Mouse (Mus musculus) forebrain, embryonic 11.5 days (tissue): ENCODE data around the gene Kif1bp. TPM values are rescaled to one million over a fixed set of nuclear protein-coding genes. Genes with fewer than 3 reads are reported as not detected.

Source experiments
- ATAC-seq: fragments of 200-750 bp; cut with Nextera tagmentation; replicated peaks from 2 replicates; pipeline ENCODE4 v1.8.0; 2017; ENCODE audit warnings: moderate TSS enrichment; ENCODE audit not compliant: low FRiP score
- DNase-seq: peaks from one replicate; pipeline ENCODE4 v3.0.0-alpha.2; 2017; ENCODE audit warnings: low spot score
- H3K27ac ChIP-seq: fragments of 300-500 bp; sonication (generic); 2 replicates; pipeline ENCODE4 v1.5.1; 2014; ENCODE audit warnings: low read depth, low read length
- H3K27me3 ChIP-seq: fragments of 300-500 bp; sonication (generic); 2 replicates; pipeline ENCODE4 v1.6.1; 2014; ENCODE audit warnings: mild to moderate bottlenecking, low read length, mixed read lengths; ENCODE audit not compliant: control insufficient read depth, insufficient read depth
- H3K36me3 ChIP-seq: fragments of 300-500 bp; sonication (generic); 2 replicates; pipeline ENCODE4 v1.6.1; 2014; ENCODE audit warnings: mild to moderate bottlenecking, low read length, moderate library complexity, mixed read lengths; ENCODE audit not compliant: control insufficient read depth, insufficient read depth
- H3K4me1 ChIP-seq: fragments of 300-500 bp; sonication (generic); replicated peaks from 2 replicates; pipeline ENCODE4 v1.6.1; 2014; ENCODE audit warnings: low read length, mixed read lengths; ENCODE audit not compliant: control insufficient read depth, insufficient read depth
- H3K4me2 ChIP-seq: fragments of 300-500 bp; sonication (generic); 2 replicates; pipeline ENCODE4 v1.6.1; 2014; ENCODE audit warnings: low read depth, mild to moderate bottlenecking, low read length, moderate library complexity, mixed read lengths; ENCODE audit not compliant: severe bottlenecking
- H3K4me3 ChIP-seq: fragments of 300-500 bp; sonication (generic); 2 replicates; pipeline ENCODE4 v1.5.1; 2014; ENCODE audit warnings: low read depth, low read length
- H3K9ac ChIP-seq: fragments of 300-500 bp; sonication (generic); 2 replicates; pipeline ENCODE4 v1.6.1; 2014; ENCODE audit warnings: low read length
- H3K9me3 ChIP-seq: fragments of 300-500 bp; sonication (generic); 2 replicates; pipeline ENCODE4 v1.6.1; 2016; ENCODE audit warnings: low read length, mixed read lengths; ENCODE audit not compliant: control insufficient read depth
- WGBS: fragments of 180-500 bp; shearing (Covaris S2); extraction: QIAGEN DNeasy Blood & Tissue Kit; methylation state at CpG from one replicate; pipeline ENCODE4 v1.1.7; 2014; 5-methylcytosine and 5-hydroxymethylcytosine counted together
- polyA plus RNA-seq: library from polyadenylated mRNA; unstranded; fragments of >200 nt; fragmentation: Nextera tagmentation; extraction: Ambion mirVana; gene quantifications from 2 replicates; pipeline ENCODE4 v1.2.1, GENCODE M21; 2014

The Kif1bp gene
- polyA plus RNA-seq, 1 experiment from 2014 or later: 50.5 TPM

GRCm38 (mm10) chr10:62549523-62550166 lies 28.6 kb downstream of the Kif1bp start:
- H3K27ac ChIP-seq: no peak overlapping the region
- 28% methylated on average over 15 of the region's 16 CpGs for WGBS
- H3K27me3 ChIP-seq: no peaks in the 10 kb centered on the region
- H3K9me3 ChIP-seq: no peaks in the 10 kb centered on the region
- H3K36me3 ChIP-seq: no peaks in the 10 kb centered on the region
- ATAC-seq: 0 out of 2 replicates have a peak, but pooled peaks have one; percentile 36
- no peak overlapping the region for H3K4me3 ChIP-seq
- no peaks in the 10 kb centered on the region for H3K4me1 ChIP-seq
- H3K4me2 ChIP-seq: no peak overlapping the region
- H3K9ac ChIP-seq: no peak overlapping the region
- DNase-seq: peak; percentile 82

GRCm38 (mm10) chr10:62546441-62546840 lies 31.8 kb downstream of the Kif1bp start:
- no peaks in the 10 kb centered on the region for H3K4me1 ChIP-seq
- WGBS: 85% methylated on average over 10 of the region's 10 CpGs
- no peaks in the 10 kb centered on the region for H3K9me3 ChIP-seq
- H3K4me3 ChIP-seq: no peak overlapping the region
- no peak for DNase-seq
- H3K27me3 ChIP-seq: no peaks in the 10 kb centered on the region
- no peak for ATAC-seq
- H3K9ac ChIP-seq: no peak overlapping the region
- H3K27ac ChIP-seq: no peak overlapping the region
- H3K36me3 ChIP-seq: no peaks in the 10 kb centered on the region
- no peak overlapping the region for H3K4me2 ChIP-seq

DNA sequence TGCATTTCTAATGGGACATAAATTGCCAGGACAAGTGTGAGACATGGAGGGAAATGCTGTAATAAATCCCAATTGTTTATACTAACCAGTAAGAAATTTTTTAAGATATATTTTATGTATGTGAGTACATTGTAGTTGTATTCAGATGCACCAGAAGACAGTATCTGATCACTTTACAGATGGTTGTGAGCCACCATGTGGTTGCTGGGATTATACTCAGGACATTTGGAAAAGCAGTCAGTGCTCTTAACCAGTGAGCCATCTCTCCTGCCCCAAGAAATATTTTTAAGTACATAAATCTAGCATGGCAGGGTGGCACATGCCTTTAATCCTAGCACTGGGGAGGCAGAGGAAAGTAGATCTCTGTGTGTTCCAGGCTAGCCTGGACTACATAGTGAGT lies 32.5 kb downstream of the Kif1bp start:
- H3K4me2 ChIP-seq: no peak overlapping the region
- no peaks in the 10 kb centered on the region for H3K36me3 ChIP-seq

DNA sequence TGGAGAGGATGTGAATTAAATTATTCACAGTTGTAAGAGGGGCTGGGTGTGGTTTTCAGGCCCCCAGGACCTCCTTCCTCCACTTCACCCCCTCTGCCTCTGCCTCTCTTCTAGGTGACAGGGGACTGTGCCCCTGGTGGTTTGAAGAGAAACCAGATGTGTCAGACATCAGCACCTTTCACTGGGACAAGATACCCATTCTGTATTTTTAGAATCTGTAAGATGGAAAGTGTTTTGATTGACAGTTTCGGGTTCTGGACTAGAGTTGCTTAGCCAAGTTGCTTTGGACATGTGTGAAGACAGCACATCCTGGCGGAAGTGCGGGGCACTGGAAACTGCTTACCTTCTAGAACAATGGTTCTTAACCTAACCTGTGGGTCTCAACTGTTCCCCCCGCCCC lies 33.9 kb downstream of the Kif1bp start:
- no peak overlapping the region for H3K4me2 ChIP-seq
- H3K4me1 ChIP-seq: no peaks in the 10 kb centered on the region
- ATAC-seq (no peak), DNase-seq (no peak)
- no peaks in the 10 kb centered on the region for H3K27me3 ChIP-seq
- no peak overlapping the region for H3K4me3 ChIP-seq
- no peaks in the 10 kb centered on the region for H3K9me3 ChIP-seq
- 90% methylated on average over 4 of the region's 4 CpGs for WGBS
- no peak overlapping the region for H3K9ac ChIP-seq
- no peaks in the 10 kb centered on the region for H3K36me3 ChIP-seq
- H3K27ac ChIP-seq: no peak overlapping the region

More for the DNA sequence above, 32.5 kb downstream of the Kif1bp start:
- no peak overlapping the region for H3K27ac ChIP-seq
- H3K4me1 ChIP-seq: no peaks in the 10 kb centered on the region
- DNase-seq: no peak
- no peak overlapping the region for H3K9ac ChIP-seq
- no peaks in the 10 kb centered on the region for H3K9me3 ChIP-seq
- H3K4me3 ChIP-seq: no peak overlapping the region
- ATAC-seq: no peak
- no peaks in the 10 kb centered on the region for H3K27me3 ChIP-seq

- Histone ChIP-seq H3K4me3 (no peak overlapping the region), H3K4me1 (no peaks in the 10 kb centered on the region), H3K27ac (no peak overlapping the region), H3K9ac (no peak overlapping the region), H3K9me3 (no peaks in the 10 kb centered on the region), H3K27me3 (no peaks in the 10 kb centered on the region), H3K4me2 (no peak overlapping the region), H3K36me3 (no peaks in the 10 kb centered on the region)
- WGBS: 88% methylated on average over 12 of the region's 12 CpGs
- ATAC-seq (no peak), DNase-seq (no peak)
Measured at GRCm38 (mm10) chr10:62543399-62543808, 34.9 kb downstream of the Kif1bp start.

- Histone ChIP-seq H3K4me3 (no peak overlapping the region), H3K27ac (no peak overlapping the region), H3K36me3 (no peaks in the 10 kb centered on the region), H3K9ac (no peak overlapping the region), H3K9me3 (no peaks in the 10 kb centered on the region), H3K27me3 (no peaks in the 10 kb centered on the region), H3K4me2 (no peak overlapping the region), H3K4me1 (no peaks in the 10 kb centered on the region)
- ATAC-seq (no peak), DNase-seq (no peak)
- WGBS: 94% methylated on average over 8 of the region's 8 CpGs
Measured at GRCm38 (mm10) chr10:62542928-62543327, 35.3 kb downstream of the Kif1bp start.

- ATAC-seq (no peak), DNase-seq (no peak)
- Histone ChIP-seq H3K9ac (no peak overlapping the region), H3K4me3 (no peak overlapping the region), H3K4me1 (no peaks in the 10 kb centered on the region), H3K27ac (no peak overlapping the region), H3K4me2 (no peak overlapping the region), H3K27me3 (no peaks in the 10 kb centered on the region), H3K9me3 (no peaks in the 10 kb centered on the region), H3K36me3 (no peaks in the 10 kb centered on the region)
- 94% methylated on average over 11 of the region's 12 CpGs for WGBS
Measured at GRCm38 (mm10) chr10:62542507-62542906, 35.8 kb downstream of the Kif1bp start.

GRCm38 (mm10) chr10:62541499-62541898 lies 36.8 kb downstream of the Kif1bp start:
- no peak overlapping the region for H3K4me2 ChIP-seq

GRCm38 (mm10) chr10:62540800-62541199 lies 37.5 kb downstream of the Kif1bp start:
- ATAC-seq: no peak

More at GRCm38 (mm10) chr10:62541499-62541898, 36.8 kb downstream of the Kif1bp start:
- 91% methylated on average over 12 of the region's 12 CpGs for WGBS
- H3K9ac ChIP-seq: no peak overlapping the region
- no peak overlapping the region for H3K4me3 ChIP-seq
- H3K9me3 ChIP-seq: no peaks in the 10 kb centered on the region
- H3K27me3 ChIP-seq: no peaks in the 10 kb centered on the region
- H3K27ac ChIP-seq: no peak overlapping the region
- DNase-seq (no peak), ATAC-seq (no peak)
- no peaks in the 10 kb centered on the region for H3K36me3 ChIP-seq
- no peaks in the 10 kb centered on the region for H3K4me1 ChIP-seq

More at GRCm38 (mm10) chr10:62540800-62541199, 37.5 kb downstream of the Kif1bp start:
- no peak overlapping the region for H3K4me2 ChIP-seq
- no peaks in the 10 kb centered on the region for H3K36me3 ChIP-seq
- 77% methylated on average over 3 of the region's 3 CpGs for WGBS
- DNase-seq: no peak
- H3K9me3 ChIP-seq: no peaks in the 10 kb centered on the region
- no peak overlapping the region for H3K4me3 ChIP-seq
- H3K4me1 ChIP-seq: no peaks in the 10 kb centered on the region
- H3K9ac ChIP-seq: no peak overlapping the region
- H3K27me3 ChIP-seq: no peaks in the 10 kb centered on the region
- H3K27ac ChIP-seq: no peak overlapping the region
